In genomic region chr19:32358699-32359517, GRCm38 (mm10) we compare ENCODE assay signal across 8 mouse cellular contexts. TPM values are rescaled to one million over a fixed set of nuclear protein-coding genes. Genes with fewer than 3 reads are reported as not detected.
DNase-seq lines count a peak whose midpoint lies in the region; ATAC-seq and TF ChIP-seq lines count a peak whose summit lies in the region.

No protein-coding gene starts in this region.

- H3K4me3 ChIP-seq in forebrain, embryonic 11.5 days (ENCODE audit: low read depth, low read length): no peak overlapping the region
- no peak overlapping the region for H3K4me3 ChIP-seq in forebrain, embryonic 10.5 days
- no peak overlapping the region for H3K4me3 ChIP-seq in lung, embryonic 14.5 days (ENCODE audit: low read depth, low read length)
- no peak overlapping the region for H3K4me3 ChIP-seq in liver, embryonic 11.5 days (ENCODE audit: low read depth, low read length)
- H3K4me3 ChIP-seq in small intestine, adult 2 months (ENCODE audit: low read depth, low read length): peak overlapping the region; percentile 39

- H3K27me3 ChIP-seq in forebrain, embryonic 11.5 days (ENCODE audit: control insufficient read depth, insufficient read depth, low read length): no peaks in the 10 kb centered on the region
- no peaks in the 10 kb centered on the region for H3K27me3 ChIP-seq in forebrain, embryonic 10.5 days (ENCODE audit: poor library complexity, severe bottlenecking)
- H3K27me3 ChIP-seq in lung, embryonic 14.5 days (ENCODE audit: insufficient read depth, low read length): no peaks in the 10 kb centered on the region
- no peaks in the 10 kb centered on the region for H3K27me3 ChIP-seq in liver, embryonic 11.5 days (replicated peaks; ENCODE audit: control insufficient read depth, insufficient read depth, low read length)
- H3K27me3 ChIP-seq in small intestine, adult 2 months (ENCODE audit: control insufficient read depth, insufficient read depth, low read length): no peaks in the 10 kb centered on the region

- H3K4me1 ChIP-seq in forebrain, embryonic 11.5 days (replicated peaks; ENCODE audit: control insufficient read depth, insufficient read depth, low read length): no peaks in the 10 kb centered on the region
- peaks cover 11% of the 10 kb centered on the region for H3K4me1 ChIP-seq in forebrain, embryonic 10.5 days
- H3K4me1 ChIP-seq in lung, embryonic 14.5 days (ENCODE audit: insufficient read depth): peaks cover 4% of the 10 kb centered on the region; the same call in 1 of the 2 replicates
- H3K4me1 ChIP-seq in liver, embryonic 11.5 days (replicated peaks; ENCODE audit: control insufficient read depth, insufficient read depth, low read length): peaks cover 20% of the 10 kb centered on the region
- H3K4me1 ChIP-seq in small intestine, adult 2 months (ENCODE audit: control insufficient read depth, insufficient read depth, insufficient read length, low read length): peaks cover 18% of the 10 kb centered on the region

- no peaks in the 10 kb centered on the region for H3K36me3 ChIP-seq in forebrain, embryonic 11.5 days (ENCODE audit: control insufficient read depth, insufficient read depth, low read length)
- H3K36me3 ChIP-seq in forebrain, embryonic 10.5 days (replicated peaks): no peaks in the 10 kb centered on the region
- H3K36me3 ChIP-seq in lung, embryonic 14.5 days (ENCODE audit: insufficient read depth): no peaks in the 10 kb centered on the region
- no peaks in the 10 kb centered on the region for H3K36me3 ChIP-seq in liver, embryonic 11.5 days (ENCODE audit: control insufficient read depth, insufficient read depth, low read length)
- H3K36me3 ChIP-seq in small intestine, adult 2 months (ENCODE audit: control insufficient read depth, insufficient read depth, low read length): no peaks in the 10 kb centered on the region

- H3K27ac ChIP-seq in forebrain, embryonic 11.5 days (ENCODE audit: low read depth, low read length): no peak overlapping the region
- no peak overlapping the region for H3K27ac ChIP-seq in forebrain, embryonic 10.5 days
- H3K27ac ChIP-seq in lung, embryonic 14.5 days (ENCODE audit: low read depth): peak overlapping the region; percentile 24; the same call in 1 of the 2 replicates
- H3K27ac ChIP-seq in liver, embryonic 11.5 days (ENCODE audit: low read depth, low read length): no peak overlapping the region
- H3K27ac ChIP-seq in small intestine, adult 2 months (ENCODE audit: insufficient read depth, low read depth, low read length): peak overlapping the region; percentile 64

- ATAC-seq in forebrain, embryonic 11.5 days (replicated peaks; ENCODE audit: low FRiP score): 0 out of 2 replicates have a peak, but pooled peaks have one; percentile 27
- ATAC-seq in lung, embryonic 14.5 days (ENCODE audit: insufficient read depth): peak; percentile 40; the same call in 1 of the 2 replicates
- ATAC-seq in liver, embryonic 11.5 days (replicated peaks; ENCODE audit: low FRiP score): peak; percentile 57; the same call in 1 of the 2 replicates

- TF ChIP-seq POLR2A in small intestine, adult 2 months (IDR thresholded peaks at IDR 0.05; ENCODE audit: low read depth, low read length): no peak

- no peaks in the 10 kb centered on the region for H3K9me3 ChIP-seq in forebrain, embryonic 11.5 days (ENCODE audit: control insufficient read depth, low read length)
- no peaks in the 10 kb centered on the region for H3K9me3 ChIP-seq in forebrain, embryonic 10.5 days
- no peaks in the 10 kb centered on the region for H3K9me3 ChIP-seq in lung, embryonic 14.5 days (ENCODE audit: low read depth, low read length)
- H3K9me3 ChIP-seq in liver, embryonic 11.5 days (ENCODE audit: control insufficient read depth, low read length): no peaks in the 10 kb centered on the region

- TF ChIP-seq CTCF in lung, embryonic 14.5 days (IDR thresholded peaks at IDR 0.05; ENCODE audit: low read depth): no peak
- TF ChIP-seq CTCF in small intestine, adult 2 months (IDR thresholded peaks at IDR 0.05; ENCODE audit: extremely low read depth, insufficient read length, insufficient replicate concordance, low read depth, low read length): no peak

- H3K9ac ChIP-seq in forebrain, embryonic 11.5 days (ENCODE audit: low read length): no peak overlapping the region
- no peak overlapping the region for H3K9ac ChIP-seq in lung, embryonic 14.5 days
- H3K9ac ChIP-seq in liver, embryonic 11.5 days (ENCODE audit: low read depth, low read length): no peak overlapping the region

- no peak overlapping the region for H3K4me2 ChIP-seq in forebrain, embryonic 11.5 days (ENCODE audit: low read depth, low read length, severe bottlenecking)
- no peak overlapping the region for H3K4me2 ChIP-seq in lung, embryonic 14.5 days
- H3K4me2 ChIP-seq in liver, embryonic 11.5 days: no peak overlapping the region

- DNase-seq in forebrain, embryonic 11.5 days (ENCODE audit: low spot score): no peak
- no peak for DNase-seq in forebrain, embryonic 10.5 days (ENCODE audit: extremely low spot score, low spot score)
- no peak for DNase-seq in lung, embryonic 14.5 days
- DNase-seq in lung, postnatal 14 days: no peak
- DNase-seq in liver, embryonic 11.5 days (ENCODE audit: low spot score): peak; percentile 27
- DNase-seq in gastrocnemius, postnatal 4 days (ENCODE audit: low spot score in 2 of 2): no peak
- DNase-seq in spleen, adult 12 weeks (ENCODE audit: low spot score): no peak

- WGBS in forebrain, embryonic 11.5 days: 71% methylated on average over 12 of the region's 12 CpGs
- 83% methylated on average over 12 of the region's 12 CpGs for WGBS in forebrain, embryonic 10.5 days
- WGBS in lung, embryonic 14.5 days: 62% methylated on average over 12 of the region's 12 CpGs
- 74% methylated on average over 12 of the region's 12 CpGs for WGBS in liver, embryonic 11.5 days
- 33% methylated on average over 12 of the region's 12 CpGs for WGBS in small intestine, adult 2 months

RNA-seq across cellular contexts. Expression of gene Sgms1, which starts 30.6 kb away (rescaled TPM):
- polyA plus RNA-seq in forebrain, embryonic 11.5 days (2014; fragmentation: Nextera tagmentation; extraction: Ambion mirVana): 14.8 and 17.8 TPM in 2 replicates
- 14.1 and 15.1 TPM in 2 replicates for polyA plus RNA-seq in forebrain, embryonic 10.5 days (2016; fragmentation: Nextera tagmentation; extraction: Ambion mirVana)
- 49.7 and 50.2 TPM in 2 replicates for polyA plus RNA-seq in lung, embryonic 14.5 days (2014; fragmentation: Nextera tagmentation; extraction: Ambion mirVana)
- polyA plus RNA-seq in liver, embryonic 11.5 days (2014; fragmentation: Nextera tagmentation; extraction: Ambion mirVana): 31.4 and 32.0 TPM in 2 replicates
- polyA plus RNA-seq in small intestine, adult 2 months (2012; rRNA removed): 4.3 and 7.5 TPM in 2 replicates
- total RNA-seq in gastrocnemius, postnatal 4 days (2021): 10 to 100 TPM; 62.4 to 73.1 TPM

Comparison
In these comparisons a context has a peak if more than half of its experiments do, and no peak if none do; other contexts are left out.
1. H3K27ac ChIP-seq: peak in lung, embryonic 14.5 days (single experiment) and small intestine, adult 2 months (single experiment); none in forebrain, embryonic 11.5 days (single experiment), forebrain, embryonic 10.5 days (single experiment) and liver, embryonic 11.5 days (single experiment).
2. Peak in every context shown above with its lines, with median percentiles within 50 percentile points of each other: ATAC-seq.